Mouse (Mus musculus) forebrain, postnatal 0 days (tissue): ENCODE data around the gene Mocs3. TPM values are rescaled to one million over a fixed set of nuclear protein-coding genes. Genes with fewer than 3 reads are reported as not detected.

Source experiments
- ATAC-seq: fragments of 200-750 bp; cut with Nextera tagmentation; 2 replicates; pipeline ENCODE4 v1.8.0; 2017; ENCODE audit warnings: mild to moderate bottlenecking, moderate library complexity
- DNase-seq: peaks from one replicate; pipeline ENCODE4 v3.0.0-alpha.2; 2015
- H3K27ac ChIP-seq: fragments of 300-500 bp; sonication (generic); 2 replicates; pipeline ENCODE4 v1.5.1; 2014; ENCODE audit warnings: low read depth, mild to moderate bottlenecking, antibody characterized with exemption, low read length, moderate library complexity, mixed read lengths
- H3K27me3 ChIP-seq: fragments of 300-500 bp; sonication (generic); 2 replicates; pipeline ENCODE4 v1.6.1; 2014; ENCODE audit warnings: mild to moderate bottlenecking, low read length, mixed read lengths; ENCODE audit not compliant: insufficient read depth
- H3K36me3 ChIP-seq: fragments of 300-500 bp; sonication (generic); 2 replicates; pipeline ENCODE4 v1.6.1; 2014; ENCODE audit warnings: mild to moderate bottlenecking, moderate library complexity; ENCODE audit not compliant: insufficient read depth
- H3K4me1 ChIP-seq: fragments of 300-500 bp; sonication (generic); 2 replicates; pipeline ENCODE4 v1.6.1; 2014; ENCODE audit warnings: antibody characterized with exemption; ENCODE audit not compliant: insufficient read depth
- H3K4me2 ChIP-seq: fragments of 300-500 bp; sonication (generic); 2 replicates; pipeline ENCODE4 v1.6.1; 2014; ENCODE audit warnings: low read depth, mild to moderate bottlenecking, moderate library complexity
- H3K4me3 ChIP-seq: fragments of 300-500 bp; sonication (generic); 2 replicates; pipeline ENCODE4 v1.5.1; 2014; ENCODE audit warnings: low read depth, low read length, mixed read lengths
- H3K9ac ChIP-seq: fragments of 300-500 bp; sonication (generic); 2 replicates; pipeline ENCODE4 v1.6.1; 2014; ENCODE audit warnings: mild to moderate bottlenecking
- H3K9me3 ChIP-seq: fragments of 300-500 bp; sonication (generic); 2 replicates; pipeline ENCODE4 v1.6.1; 2016; ENCODE audit warnings: low read length
- CTCF ChIP-seq: sonication (generic); IDR thresholded peaks from 2 replicates; pipeline ENCODE4 v1.5.1; 2016; ENCODE audit warnings: antibody characterized with exemption, control low read depth, low read depth
- WGBS: fragments of 180-500 bp; shearing (Covaris S2); extraction: QIAGEN DNeasy Blood & Tissue Kit; methylation state at CpG from one replicate; pipeline ENCODE4 v1.1.7; 2014; 5-methylcytosine and 5-hydroxymethylcytosine counted together
- polyA plus RNA-seq: library from polyadenylated mRNA; unstranded; fragments of >200 nt; fragmentation: Nextera tagmentation; extraction: Ambion mirVana; gene quantifications from 2 replicates; pipeline ENCODE4 v1.2.1, GENCODE M21; 2015
- total RNA-seq: library from RNA; depleted of rRNA; stranded (reverse); fragments of >200 nt; gene quantifications from 2 replicates; pipeline ENCODE4 v1.2.3, GENCODE M21; 2014; rRNA removed

The Mocs3 gene
- total and polyA plus RNA-seq, 2 experiments from 2014 or later = 9.9 to 23.1 TPM

DNA sequence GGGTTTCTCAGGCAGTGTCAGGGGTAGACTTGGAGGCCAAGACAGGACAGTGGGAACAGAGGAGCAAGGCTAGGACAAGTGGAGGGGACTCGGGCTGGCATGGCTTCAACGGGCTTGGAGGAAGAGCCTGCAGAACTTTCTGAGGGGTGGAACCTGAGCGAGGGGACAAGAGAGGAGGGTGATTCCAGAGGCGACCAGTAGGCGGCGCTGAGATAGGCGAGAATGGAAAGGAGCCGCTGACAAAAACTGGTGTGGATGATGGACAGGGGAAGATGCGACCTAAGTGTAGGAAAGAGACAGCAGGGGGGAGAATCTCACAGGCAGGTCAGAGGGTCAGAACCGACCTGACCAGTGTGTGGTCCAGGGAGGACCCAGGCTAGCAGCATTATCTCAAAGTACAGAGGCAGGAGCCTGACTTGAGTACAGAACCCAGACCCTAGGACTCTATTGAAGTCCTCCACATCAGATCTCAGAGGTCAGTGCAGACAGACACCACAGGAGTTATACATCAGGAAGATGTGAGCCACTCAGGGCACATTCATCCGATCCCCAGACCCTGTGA lies 44.0 kb downstream of the Mocs3 start:
- no peaks in the 10 kb centered on the region for H3K36me3 ChIP-seq
- no peak overlapping the region for H3K9ac ChIP-seq
- 13% methylated on average over 11 of the region's 11 CpGs for WGBS
- no peak overlapping the region for H3K4me2 ChIP-seq
- peaks cover 7% of the 10 kb centered on the region; the same call in 1 of the 2 replicates for H3K4me1 ChIP-seq
- ATAC-seq (no peak), DNase-seq (peak; percentile 74)
- peak; percentile 86 for TF ChIP-seq CTCF
- no peak overlapping the region for H3K27ac ChIP-seq
- no peak overlapping the region for H3K4me3 ChIP-seq
- H3K9me3 ChIP-seq = no peaks in the 10 kb centered on the region
- no peaks in the 10 kb centered on the region for H3K27me3 ChIP-seq

DNA sequence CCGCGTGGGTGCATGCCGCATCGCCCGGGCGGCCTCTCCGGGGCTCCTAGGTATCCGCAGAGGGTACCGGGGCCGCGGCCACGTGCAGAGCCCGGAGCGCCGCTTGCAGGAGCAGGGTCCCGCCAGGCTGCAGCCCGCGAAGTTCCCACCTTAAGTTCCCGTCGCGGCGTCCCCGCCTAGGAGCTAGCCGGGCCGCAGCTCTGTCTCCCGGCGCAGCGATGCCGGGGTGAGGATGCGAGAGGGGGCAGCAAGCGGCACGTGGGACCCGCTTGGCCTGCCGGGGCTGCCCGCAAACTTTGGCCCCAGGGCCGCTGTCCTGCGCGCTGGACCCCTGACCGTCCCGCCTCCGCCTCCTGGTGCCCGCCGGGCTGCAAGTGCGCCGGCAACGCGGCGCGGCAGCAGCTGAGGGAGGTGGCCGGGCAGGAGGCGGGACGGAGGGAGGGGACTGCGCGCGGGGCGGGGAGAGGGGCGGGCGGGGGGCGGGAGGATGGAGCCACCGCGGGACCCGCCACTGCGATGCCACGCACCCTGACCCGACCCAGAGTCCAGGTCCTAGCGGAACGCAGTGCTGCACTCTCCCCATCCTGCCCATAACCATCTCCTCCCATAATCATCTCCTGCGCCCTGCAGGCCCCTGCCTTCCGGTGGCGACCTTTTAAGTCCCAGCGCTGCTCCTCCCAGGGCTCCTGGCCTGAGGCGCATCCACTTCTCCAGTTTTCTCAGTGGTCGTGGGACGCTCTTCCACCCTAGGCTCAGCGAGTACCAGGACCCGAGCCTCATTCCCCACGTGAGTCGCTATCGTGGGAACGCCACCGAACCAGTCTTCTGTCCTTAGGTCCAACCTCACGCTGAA lies 50.5 kb downstream of the Mocs3 start:
- 2% methylated on average over 60 of the region's 82 CpGs for WGBS
- Histone ChIP-seq H3K27ac (no peak overlapping the region), H3K4me2 (peak overlapping the region; percentile 75), H3K36me3 (no peaks in the 10 kb centered on the region), H3K9ac (peak overlapping the region; percentile 62), H3K4me3 (peak overlapping the region; percentile 54), H3K9me3 (no peaks in the 10 kb centered on the region), H3K27me3 (peaks cover 18% of the 10 kb centered on the region), H3K4me1 (peaks cover 2% of the 10 kb centered on the region; the same call in 1 of the 2 replicates)
- TF ChIP-seq CTCF = no peak
- DNase-seq (peak; percentile 50), ATAC-seq (peak; percentile 64)

DNA sequence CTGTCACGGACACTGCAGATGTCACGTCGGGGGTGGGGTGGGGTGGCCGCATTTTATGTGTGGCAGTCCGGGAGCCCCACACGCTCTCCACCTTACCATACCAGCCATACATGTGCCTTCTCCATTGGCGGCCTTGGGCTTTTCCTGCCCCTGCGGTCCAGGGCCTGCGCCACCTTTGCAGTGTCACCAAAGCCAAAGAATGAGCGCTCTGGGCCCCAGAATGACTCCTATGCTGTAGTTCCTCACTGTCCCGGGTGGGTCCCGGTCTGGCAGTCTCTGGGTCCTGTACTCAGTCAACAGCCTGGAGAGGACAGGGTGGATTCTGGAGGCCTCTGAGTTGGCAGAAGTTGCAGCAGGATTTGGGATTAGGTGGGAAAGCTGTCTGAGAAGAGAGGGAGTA lies 51.2 kb downstream of the Mocs3 start, which contains the start of gene Kcng1:
Kcng1 (minus strand) TSS at position 155 of the 400 bp plus-strand sequence.
- no peak within 1 kb of the TSS for H3K27ac ChIP-seq
- DNase-seq = no peak
- TF ChIP-seq CTCF = no peak
- H3K36me3 ChIP-seq = no peaks in the 10 kb centered on the region
- H3K9me3 ChIP-seq = no peaks in the 10 kb centered on the region
- WGBS = 17% methylated on average over 12 of the region's 12 CpGs
- peak within 1 kb of the TSS; percentile 75 for H3K4me2 ChIP-seq
- peak within 1 kb of the TSS; percentile 62 for H3K9ac ChIP-seq
- H3K27me3 ChIP-seq = peaks cover 18% of the 10 kb centered on the region
- H3K4me1 ChIP-seq = no peaks in the 10 kb centered on the region
- H3K4me3 ChIP-seq = peak within 1 kb of the TSS; percentile 54
- ATAC-seq = no peak

Other genes starting within 250 kb of the Mocs3 start
- 0.29 and 0.69 TPM in 2 replicates for gene Ripor3, start 220.0 kb upstream of the Mocs3 start, total RNA-seq
- 0.19 and 0.39 TPM in 2 replicates for gene Ripor3, start 220.0 kb upstream of the Mocs3 start, polyA plus RNA-seq
- 4.2 and 5.3 TPM in 2 replicates for gene Pard6b, start 149.6 kb upstream of the Mocs3 start, total RNA-seq
- gene Pard6b, start 149.6 kb upstream of the Mocs3 start, polyA plus RNA-seq = 2.8 and 4.1 TPM in 2 replicates
- 22.0 and 41.8 TPM in 2 replicates for gene Adnp, start 23.5 kb upstream of the Mocs3 start, total RNA-seq
- gene Adnp, start 23.5 kb upstream of the Mocs3 start, polyA plus RNA-seq = 9.2 and 15.4 TPM in 2 replicates
- gene Gm20716, start 258 bp upstream of the Mocs3 start, total RNA-seq = 42.9 and 47.9 TPM in 2 replicates
- gene Gm20716, start 258 bp upstream of the Mocs3 start, polyA plus RNA-seq = 9.1 and 16.3 TPM in 2 replicates
- 13.4 and 21.4 TPM in 2 replicates for gene Dpm1, start within 50 bp of the Mocs3 start, total RNA-seq
- gene Dpm1, start within 50 bp of the Mocs3 start, polyA plus RNA-seq = 94.5 and 112 TPM in 2 replicates
- gene Kcng1, start 51.1 kb downstream of the Mocs3 start, total RNA-seq = 2.0 and 2.6 TPM in 2 replicates
- 6.6 and 8.2 TPM in 2 replicates for gene Kcng1, start 51.1 kb downstream of the Mocs3 start, polyA plus RNA-seq